Mouse (Mus musculus) layer of hippocampus, adult 8-10 months (tissue): Measurements from ENCODE around the gene Fam208a. TPM values are rescaled to one million over a fixed set of nuclear protein-coding genes. Genes with fewer than 3 reads are reported as not detected.
A peak's percentile ranks its signal among the peaks of the same experiment; 100 is the strongest.

Experiments
- DNase-seq, 2 experiments: peaks; one replicate each; pipeline ENCODE4 v3.0.0; 2022; ENCODE audit warnings: low spot score in 2 of 2
- total RNA-seq, 4 experiments: library from RNA; stranded (reverse); gene quantifications; 2 replicates each; pipeline ENCODE4 v1.2.4; 2022

The Fam208a gene
- 10 to 100 TPM; 27.0 to 38.8 (median 33.1) TPM for total RNA-seq

DNA sequence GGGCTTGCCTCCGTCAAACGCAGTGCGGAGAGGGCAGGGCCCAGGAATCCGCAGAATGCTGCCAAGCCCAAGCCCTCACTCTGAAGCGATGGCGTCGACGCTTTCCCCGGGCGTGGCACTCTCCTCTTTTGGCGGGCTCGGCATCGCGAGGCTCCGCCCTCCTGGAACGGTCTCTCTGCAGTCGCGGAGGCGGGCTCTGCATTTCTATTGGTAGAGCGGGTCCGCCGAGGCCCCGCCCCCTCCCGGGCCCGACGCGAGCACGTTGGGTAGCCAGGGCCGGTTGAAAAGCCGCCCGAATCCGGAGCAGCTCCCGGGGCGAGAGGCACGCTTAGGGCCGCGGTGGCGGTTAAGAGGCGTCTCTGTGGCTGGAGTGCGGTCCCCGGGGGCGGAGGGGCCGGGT, at the start of gene Fam208a:
Gene Fam208a, plus strand, starts transcription at position 262 of the 400 bp plus-strand sequence.
- peak; percentile 92 for DNase-seq

DNA sequence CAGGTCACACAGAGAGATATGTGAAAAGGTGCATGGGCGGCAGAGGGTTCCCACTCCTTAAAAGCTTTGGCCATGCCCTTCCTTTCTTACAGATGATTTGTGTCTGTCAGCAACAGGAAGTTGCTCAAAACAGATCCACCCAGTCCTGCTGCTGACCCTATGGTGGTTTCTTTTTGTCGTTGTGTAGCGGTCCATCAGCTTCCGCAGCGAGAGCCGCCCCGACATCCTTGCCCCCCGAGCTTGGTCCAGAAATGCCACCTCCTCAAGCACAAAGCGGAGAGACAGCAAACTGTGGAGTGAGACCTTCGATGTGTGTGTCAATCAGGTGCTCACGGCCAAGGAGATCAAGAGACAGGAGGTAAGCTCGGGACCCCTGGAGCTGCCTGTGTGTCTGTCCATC, 49.2 kb upstream of the Fam208a start:
- DNase-seq = no peak

DNA sequence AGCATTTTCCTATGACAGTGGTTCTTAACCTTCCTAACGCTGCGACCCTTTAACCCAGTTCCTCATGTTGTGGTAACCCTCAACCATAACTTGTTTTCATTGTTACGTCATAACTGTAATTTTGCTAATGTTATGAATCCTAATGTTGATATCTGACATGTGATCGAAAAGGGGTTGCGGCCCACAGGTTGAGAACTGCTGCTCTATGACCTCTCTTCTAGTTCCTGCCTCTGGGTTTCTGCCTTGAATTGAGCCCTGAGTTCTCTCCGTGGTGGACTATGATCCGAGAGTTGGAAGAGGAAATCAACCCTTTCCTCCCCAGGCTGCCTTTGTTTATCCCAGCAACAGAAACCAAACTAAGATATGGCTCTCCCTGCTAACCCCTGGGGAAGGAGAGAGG, 47.2 kb upstream of the Fam208a start:
- DNase-seq = no peak

DNA sequence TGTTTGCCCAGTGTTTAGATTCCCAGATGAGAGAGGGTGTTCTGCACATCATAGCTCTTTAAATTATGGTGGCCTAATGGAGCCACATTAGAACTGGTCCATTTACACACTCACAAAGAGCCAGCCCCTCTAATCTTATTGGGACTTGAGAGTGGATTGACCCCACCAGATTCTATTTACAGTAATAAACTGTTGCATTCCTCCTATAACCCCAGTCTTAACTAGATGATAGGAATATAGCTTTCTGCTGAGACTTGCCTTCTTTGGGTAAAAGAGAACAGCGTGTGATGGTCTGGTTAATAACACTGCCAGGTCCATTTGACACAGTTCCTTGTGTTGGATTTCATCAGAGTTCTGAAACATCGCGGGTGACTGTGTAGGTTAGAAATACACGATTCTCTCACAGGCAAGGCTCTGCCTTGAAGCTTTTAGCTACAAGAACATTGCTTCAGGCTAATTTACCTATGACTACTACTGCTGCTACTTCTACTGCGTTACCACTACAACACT, 45.3 kb upstream of the Fam208a start:
- no peak for DNase-seq

DNA sequence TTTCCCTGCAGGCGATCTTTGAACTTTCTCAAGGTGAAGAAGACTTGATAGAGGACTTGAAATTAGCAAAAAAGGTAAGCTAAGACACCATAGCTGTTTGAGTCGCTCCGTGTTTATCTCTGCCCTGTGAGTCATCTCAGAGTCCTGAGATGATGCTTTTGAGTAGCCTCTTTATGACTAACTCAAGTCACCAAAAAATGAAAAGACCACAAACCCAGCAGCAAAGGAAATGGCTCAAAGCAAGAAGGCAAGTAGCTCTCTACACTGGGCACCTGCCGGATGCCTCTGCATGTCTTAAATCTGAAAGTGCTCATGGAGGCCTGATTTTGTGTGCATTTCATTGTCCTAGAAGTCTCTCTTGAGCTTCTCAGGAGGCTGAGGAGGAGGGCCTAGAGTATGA, 44.5 kb upstream of the Fam208a start:
- no peak for DNase-seq

DNA sequence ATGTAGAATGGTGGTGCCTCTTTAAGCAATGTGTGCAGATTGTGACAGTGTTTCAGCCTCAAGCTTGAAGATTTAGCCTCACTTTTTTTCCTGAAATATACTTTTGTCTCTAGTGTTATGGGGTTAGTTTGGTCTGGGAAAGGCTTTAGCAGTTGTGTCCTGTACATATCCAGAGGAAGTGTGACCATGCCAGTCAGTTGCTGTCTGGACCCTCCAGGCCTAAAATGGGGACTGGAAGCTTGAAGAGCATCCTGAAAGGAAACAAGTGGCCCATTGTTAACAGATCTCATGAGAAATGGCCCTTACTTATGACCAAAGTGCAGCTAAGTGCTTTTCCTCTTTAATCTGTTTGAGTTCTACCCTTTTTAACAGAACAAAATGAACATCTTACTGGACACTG, 40.0 kb upstream of the Fam208a start:
- DNase-seq = no peak

DNA sequence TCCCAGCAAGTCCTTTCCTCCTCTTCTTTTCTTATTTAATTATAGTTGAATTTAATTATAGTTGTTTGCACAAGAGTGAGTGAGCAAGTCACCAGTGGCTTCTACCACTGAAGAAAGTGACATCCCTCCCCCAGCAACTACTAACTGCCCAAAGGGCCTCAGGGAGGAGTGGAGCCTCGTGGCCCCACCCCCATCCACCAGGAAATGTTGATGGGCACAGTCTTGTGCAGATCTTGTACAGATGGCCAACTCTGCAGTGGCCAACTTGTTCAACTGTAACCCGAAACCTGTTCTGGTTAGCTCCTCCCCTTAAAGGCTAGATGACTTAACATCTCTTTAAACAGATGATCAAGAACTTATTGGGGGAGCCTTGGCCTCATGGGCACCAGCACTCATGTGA, 38.9 kb upstream of the Fam208a start:
- DNase-seq = no peak

DNA sequence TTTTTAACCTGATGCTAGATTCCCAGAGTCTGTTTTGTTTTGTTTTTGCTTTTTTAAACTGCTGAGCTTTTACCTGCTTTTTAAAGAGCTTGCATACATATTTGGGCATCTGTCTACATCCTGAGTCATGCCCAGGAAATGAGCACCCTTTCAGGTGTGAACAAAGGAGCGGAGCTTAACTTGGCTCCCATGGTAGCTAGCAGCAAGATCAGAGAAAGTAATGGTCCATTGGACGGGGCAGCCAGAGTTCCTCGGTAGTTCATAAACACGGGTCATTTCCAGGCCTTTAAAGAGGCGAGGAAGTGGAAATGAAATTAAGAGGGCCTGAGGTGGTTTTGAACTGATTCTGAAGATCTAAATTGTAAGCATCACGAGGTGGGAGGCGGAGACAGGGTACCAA, 38.0 kb upstream of the Fam208a start:
- no peak for DNase-seq

DNA sequence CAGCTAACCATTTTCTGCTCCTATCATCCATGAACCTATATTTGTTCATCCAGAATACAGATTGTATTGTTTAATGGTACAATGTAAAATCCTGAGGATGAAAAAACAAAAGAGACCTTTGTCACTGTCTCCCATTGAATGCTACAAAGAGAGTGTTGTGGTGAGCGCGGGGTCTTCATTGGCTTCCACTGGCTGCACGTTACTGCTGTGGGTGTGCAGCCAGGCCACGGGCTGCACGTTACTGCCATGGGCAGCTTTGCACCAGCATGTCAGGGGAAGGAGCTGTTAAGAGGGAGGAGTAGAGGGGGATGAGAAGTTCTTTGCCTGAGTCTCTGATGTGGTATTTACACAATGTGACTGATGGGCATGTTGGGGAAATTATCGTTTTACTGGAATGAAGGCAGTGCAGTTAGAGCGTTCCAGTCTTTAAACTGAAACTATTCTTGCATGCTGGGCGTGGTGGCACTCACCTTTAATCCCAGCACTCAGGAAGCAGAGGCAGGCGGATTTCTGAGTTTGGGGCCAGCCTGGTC, 36.8 kb upstream of the Fam208a start:
- no peak for DNase-seq

DNA sequence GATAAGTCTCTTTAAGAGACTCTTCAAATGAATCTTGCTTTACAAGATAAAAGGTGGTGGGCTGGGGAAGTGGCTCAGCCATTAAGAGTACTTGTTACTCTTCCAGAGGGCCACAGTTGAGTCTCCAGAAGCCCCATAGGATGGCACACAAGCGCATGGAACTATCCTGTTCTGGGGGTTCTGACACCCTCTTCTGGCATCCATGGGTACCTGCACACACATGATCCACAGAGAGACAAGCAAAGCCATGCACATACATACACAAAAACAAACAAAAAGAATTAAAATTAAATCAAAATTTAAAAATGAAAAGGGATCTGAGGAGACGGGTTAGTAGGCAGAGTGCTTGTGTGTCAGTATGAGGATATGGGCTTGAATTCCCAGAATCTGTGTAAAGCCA, 36.0 kb upstream of the Fam208a start:
- no peak for DNase-seq

DNA sequence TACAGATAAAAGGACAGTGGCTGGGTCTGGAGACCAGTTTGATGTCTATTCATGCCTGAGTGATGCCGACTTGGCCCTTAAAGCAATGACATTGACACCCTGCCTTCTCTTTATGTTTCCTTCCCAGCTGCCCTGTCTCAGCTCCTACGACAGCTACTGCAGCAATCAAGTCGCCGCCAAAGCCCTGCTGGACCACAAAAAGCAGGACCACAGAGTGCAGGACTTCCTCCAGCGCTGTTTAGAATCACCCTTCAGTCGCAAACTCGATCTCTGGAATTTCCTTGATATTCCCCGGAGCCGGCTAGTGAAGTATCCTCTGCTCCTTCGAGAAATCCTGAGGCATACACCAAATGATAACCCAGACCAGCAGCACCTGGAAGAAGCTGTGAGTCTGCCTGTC, 34.8 kb upstream of the Fam208a start:
- DNase-seq = no peak

DNA sequence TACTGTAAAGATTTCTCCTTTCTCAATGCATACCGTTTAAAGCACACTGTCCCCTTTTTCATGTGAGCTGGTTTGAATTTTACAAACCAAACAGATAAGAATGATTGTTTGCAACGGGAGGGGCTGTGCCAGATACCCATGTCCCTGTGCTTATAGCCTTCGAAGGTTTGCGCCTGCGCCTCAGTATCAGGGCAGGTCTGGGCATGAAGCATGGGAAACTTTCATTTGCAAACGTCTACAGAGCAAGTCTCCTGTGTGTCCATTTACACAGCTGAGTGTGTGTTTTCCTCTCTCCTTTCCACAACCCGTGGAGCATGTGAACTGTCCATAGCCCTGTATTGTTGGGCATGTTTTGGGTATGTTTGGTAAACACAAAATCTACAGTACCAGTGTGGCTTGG, 32.2 kb upstream of the Fam208a start:
- no peak for DNase-seq

DNA sequence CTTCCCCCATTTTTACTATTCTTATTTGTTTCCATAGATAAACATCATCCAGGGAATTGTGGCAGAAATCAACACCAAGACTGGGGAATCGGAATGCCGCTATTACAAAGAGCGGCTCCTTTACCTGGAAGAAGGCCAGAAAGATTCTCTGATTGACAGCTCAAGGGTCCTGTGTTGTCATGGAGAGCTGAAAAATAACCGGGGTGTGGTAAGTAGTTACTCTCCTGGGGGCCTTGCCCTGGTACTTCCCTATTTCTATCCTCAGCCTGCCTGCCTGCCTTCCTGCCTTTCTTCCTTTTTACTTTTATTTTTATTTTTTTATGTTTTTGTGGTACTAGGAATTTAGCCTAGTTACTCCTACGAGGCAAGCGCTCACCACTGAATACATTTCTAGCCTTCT, 31.1 kb upstream of the Fam208a start:
- DNase-seq = no peak

DNA sequence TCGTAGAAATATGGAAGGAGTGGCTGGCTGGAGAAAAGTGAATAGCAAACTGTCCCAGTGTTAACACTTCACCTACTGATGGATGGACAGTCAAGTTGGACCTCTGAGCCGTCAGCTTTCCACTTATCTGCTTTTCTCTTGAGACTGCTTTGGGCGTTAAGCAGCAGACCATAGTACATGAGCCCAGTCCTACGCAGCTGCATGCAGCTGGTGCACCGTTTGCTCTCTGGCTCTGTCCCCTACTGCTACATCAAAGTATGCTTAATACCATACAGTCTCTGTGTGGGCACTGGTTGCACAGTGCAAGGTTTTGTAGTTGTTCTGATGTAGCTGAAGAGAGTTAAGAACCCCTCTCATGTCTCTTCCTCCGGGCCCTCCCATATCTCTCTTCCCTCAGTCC, 28.1 kb upstream of the Fam208a start:
- no peak for DNase-seq

DNA sequence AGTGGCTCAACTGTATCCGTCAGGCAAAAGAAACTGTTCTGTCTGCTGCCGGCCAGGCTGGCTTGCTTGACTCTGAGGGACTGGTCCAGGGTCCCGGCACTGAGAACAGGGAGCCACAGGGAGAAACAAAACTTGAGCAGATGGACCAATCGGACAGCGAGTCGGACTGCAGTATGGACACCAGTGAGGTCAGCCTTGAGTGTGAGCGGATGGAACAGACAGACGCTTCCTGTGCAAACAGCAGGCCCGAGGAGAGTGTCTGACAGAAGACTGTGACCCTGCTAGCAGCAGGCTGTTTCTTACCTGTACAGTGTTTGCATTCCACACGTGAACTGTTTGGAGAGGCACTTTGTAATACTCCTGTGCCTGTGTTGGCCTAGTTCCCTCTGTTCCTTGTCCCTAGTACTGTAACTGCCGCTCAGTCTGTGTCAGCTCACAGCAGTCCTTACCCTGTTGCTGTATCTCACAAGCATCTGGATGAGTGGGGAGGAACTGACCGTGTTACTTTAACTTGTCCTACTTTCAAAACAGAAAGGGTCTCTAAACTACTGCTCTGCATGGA, 26.8 kb upstream of the Fam208a start:
- no peak for DNase-seq

DNA sequence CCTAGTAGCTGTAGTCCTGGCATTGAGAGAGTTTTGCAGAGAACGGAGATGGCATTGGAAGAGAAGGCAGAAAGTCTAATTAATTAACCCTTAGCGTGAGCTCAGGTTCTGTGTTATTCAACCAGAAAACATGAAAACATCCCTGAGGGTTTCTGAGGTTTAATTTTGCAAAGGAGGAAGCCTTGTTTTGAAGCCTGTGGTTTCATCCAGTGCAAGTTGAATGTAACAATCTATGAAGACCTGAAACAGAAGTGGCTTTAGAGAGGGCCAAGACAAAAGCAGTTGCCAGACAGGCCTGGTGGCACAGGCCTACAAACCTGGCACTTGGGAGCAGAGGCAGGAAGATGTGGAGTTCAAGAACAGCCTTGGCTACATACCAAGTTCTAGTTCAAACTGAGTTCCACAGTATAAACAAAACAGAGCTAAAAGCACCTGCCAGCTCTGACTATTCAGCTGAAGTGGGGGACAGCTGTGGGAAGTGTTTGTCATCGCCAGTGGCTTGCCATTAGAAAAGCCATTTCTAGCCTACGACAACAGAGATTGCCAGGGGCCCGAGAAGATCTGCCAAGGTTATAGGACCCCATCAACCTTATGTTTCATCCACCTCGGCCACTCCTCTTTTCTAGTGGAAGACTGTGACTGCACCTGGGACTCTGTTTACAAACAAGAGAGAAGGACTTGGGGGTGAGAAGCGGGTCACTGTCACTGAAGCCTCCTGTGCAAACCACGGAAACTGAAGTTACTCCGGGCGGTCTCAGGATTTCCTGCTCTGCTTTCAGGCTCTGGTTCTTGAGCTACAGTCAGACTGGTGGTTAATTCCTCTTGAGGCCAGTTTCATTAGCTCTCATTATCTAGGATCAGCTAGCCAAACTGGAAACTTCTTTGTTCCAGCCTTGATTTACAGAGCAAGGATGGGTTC, 26.0 kb upstream of the Fam208a start:
- no peak for DNase-seq

DNA sequence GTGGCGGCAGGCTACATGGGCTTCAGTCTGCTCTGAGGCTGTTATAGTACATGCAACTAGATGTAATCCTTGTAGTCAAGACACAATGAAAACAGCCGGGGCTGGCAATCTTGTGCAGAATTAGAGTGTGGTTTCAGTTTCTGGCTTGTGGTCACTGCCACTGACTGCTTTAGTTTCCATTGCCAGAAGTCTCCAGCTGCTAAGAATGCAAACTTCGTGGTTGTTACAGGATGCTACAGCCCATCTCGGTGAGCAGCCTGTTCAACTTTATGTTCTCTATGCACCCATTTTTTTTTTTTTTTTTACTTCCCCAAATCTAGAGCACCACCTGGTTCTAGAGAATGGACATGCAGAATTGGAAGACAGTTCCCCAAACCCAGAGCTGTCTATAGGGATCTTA, 23.2 kb upstream of the Fam208a start:
- DNase-seq = no peak

DNA sequence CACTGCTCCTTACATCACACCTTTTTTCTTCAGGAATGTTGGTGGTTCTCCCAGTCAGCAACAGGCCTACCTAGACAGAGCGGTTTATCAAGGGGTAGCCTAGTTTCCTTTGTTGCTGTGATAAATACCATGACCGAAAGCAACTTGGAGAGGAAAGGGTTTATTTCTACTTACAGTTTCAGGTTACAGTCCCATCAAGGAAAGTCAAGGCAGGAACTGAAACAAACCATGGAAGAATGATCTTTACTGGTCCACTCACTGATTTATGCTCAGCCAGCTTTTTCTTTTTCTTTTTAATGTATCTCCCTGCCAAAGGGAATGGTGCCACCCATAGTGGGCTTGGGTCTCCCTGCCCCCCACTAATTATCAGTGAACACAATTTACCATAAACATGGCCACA, 22.7 kb upstream of the Fam208a start:
- no peak for DNase-seq

DNA sequence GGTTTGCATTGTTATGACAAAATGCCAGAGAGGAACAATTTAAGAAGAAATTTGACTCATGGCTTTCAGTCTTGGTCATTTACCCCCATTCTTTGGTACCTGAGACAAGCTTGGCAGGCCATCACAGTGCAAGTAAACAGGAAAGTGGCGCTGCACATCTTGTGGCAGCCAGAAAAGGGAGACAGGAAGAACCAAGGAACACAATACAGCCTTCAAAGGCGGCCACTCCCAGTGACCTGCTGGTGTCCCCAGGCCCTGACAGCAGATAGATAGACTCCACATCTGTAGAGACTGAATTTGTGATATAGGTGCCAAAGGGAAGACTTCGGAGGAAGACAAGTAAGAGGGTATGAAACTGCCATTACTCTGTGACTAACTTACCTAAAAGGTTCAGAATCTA, 20.4 kb upstream of the Fam208a start:
- DNase-seq = no peak

DNA sequence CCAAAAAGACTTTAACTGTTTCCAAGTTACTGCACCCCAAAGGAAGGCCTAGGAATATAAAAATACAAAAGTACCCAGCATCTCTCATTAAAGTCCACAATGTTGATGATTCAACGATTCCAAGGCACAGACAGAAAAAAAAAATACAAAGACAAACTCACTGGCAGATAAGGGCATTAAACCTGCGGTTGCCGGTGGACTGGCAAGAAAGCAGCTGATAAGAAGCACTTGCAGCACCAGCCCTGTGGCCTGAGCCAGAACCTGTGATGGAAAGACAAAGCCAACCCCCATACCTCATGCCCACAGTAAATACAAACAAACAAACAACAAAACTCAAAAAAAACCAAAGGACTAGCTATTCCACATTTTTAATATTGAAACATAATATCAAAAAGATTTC, 19.0 kb upstream of the Fam208a start:
- no peak for DNase-seq

DNA sequence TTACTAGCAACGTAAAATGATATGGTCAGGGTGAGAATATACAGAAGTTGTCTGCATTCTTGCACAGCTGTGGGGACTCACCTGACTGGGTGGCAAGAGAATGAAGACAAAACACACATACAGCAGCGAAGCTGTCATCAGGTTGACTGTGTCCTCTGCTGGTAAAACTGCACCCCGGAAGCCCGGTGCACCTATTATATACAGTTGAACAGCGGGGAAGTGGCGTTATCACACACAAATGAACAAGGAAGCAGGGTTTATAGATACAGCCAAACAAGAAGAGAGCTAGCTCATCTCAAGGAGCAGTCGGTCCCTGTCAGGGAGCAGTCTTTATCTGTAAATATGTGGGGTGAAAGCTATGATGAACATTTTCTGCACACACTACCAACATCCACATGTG, 17.1 kb upstream of the Fam208a start:
- no peak for DNase-seq

DNA sequence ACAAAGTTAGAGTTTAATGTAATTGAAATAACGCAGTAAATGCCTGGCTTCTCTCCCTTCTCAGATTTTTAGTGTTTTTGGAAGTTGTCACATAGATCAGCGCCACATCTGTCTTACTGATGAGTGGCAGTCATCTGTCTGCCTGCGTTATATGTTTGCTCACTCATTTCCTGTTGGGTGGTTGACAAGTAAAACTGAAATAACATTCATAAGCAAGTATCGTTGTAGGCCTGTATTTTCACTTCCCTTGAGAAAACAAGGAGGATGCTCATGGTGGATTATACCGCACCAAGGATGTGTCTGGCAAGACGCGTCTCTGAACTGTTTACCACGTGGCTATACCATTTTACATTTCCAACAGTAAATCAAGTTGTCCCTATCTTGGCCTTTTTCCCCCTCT, 15.9 kb upstream of the Fam208a start:
- no peak for DNase-seq

DNA sequence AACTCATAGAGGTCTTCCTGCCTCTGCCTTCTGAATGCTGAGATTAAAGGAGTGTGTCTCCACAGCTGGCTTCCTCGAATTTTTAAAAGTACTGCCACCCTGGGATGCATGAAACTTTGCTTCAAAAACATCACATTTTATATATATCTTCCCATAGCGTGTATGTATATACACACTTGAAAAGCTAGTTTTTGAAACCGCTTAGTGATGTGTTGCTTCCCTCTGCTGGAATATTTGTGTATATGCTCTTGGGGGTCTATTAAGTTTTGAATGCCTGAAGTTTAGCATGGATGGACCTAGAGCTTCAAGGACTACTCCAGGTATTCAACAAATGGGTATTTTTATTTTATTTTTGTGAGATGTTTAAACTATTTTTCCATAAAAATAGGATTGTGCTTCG, 14.7 kb upstream of the Fam208a start:
- no peak for DNase-seq
